Mouse (Mus musculus) neural tube, embryonic 11.5 days (tissue): ENCODE results near the gene Sema5a. TPM values are rescaled to one million over a fixed set of nuclear protein-coding genes. Genes with fewer than 3 reads are reported as not detected.
"Not testable (repeated sequence)": the region's sequence is repeated elsewhere in the genome, so short reads cannot be mapped to it uniquely, and the experiment has no call there.

Source experiments
- ATAC-seq: fragments of 200-750 bp; cut with Nextera tagmentation; 2 replicates; pipeline ENCODE4 v1.8.0; 2017; ENCODE audit warnings: moderate number of reproducible peaks, mild to moderate bottlenecking, moderate TSS enrichment, moderate library complexity; ENCODE audit not compliant: insufficient read depth, low FRiP score, low TSS enrichment
- DNase-seq: peaks from one replicate; pipeline ENCODE4 v3.0.0-alpha.2; 2015; ENCODE audit warnings: low spot score
- H3K27ac ChIP-seq: fragments of 300-500 bp; sonication (generic); 2 replicates; pipeline ENCODE4 v1.5.1; 2014; ENCODE audit warnings: low read depth, mild to moderate bottlenecking, low read length
- H3K27me3 ChIP-seq: fragments of 300-500 bp; sonication (generic); 2 replicates; pipeline ENCODE4 v1.6.1; 2014; ENCODE audit warnings: mild to moderate bottlenecking, low read length, mixed read lengths; ENCODE audit not compliant: control insufficient read depth, insufficient read depth
- H3K36me3 ChIP-seq: fragments of 300-500 bp; sonication (generic); 2 replicates; pipeline ENCODE4 v1.6.1; 2014; ENCODE audit warnings: mild to moderate bottlenecking, low read length, moderate library complexity, mixed read lengths; ENCODE audit not compliant: control insufficient read depth, insufficient read depth
- H3K4me1 ChIP-seq: fragments of 300-500 bp; sonication (generic); 2 replicates; pipeline ENCODE4 v1.6.1; 2014; ENCODE audit warnings: low read length, mixed read lengths; ENCODE audit not compliant: control insufficient read depth, insufficient read depth
- H3K4me2 ChIP-seq: fragments of 300-500 bp; sonication (generic); 2 replicates; pipeline ENCODE4 v1.6.1; 2014; ENCODE audit warnings: low read depth, mild to moderate bottlenecking, moderate library complexity
- H3K4me3 ChIP-seq: fragments of 300-500 bp; sonication (generic); 2 replicates; pipeline ENCODE4 v1.5.1; 2014; ENCODE audit warnings: low read depth, low read length
- H3K9ac ChIP-seq: fragments of 300-500 bp; sonication (generic); 2 replicates; pipeline ENCODE4 v1.6.1; 2014; ENCODE audit warnings: mild to moderate bottlenecking, low read length
- H3K9me3 ChIP-seq: fragments of 300-500 bp; sonication (generic); 2 replicates; pipeline ENCODE4 v1.6.1; 2016; ENCODE audit warnings: low read length; ENCODE audit not compliant: control insufficient read depth
- WGBS: fragments of 180-500 bp; shearing (Covaris S2); extraction: QIAGEN DNeasy Blood & Tissue Kit; methylation state at CpG from one replicate; pipeline ENCODE4 v1.1.7; 2014; 5-methylcytosine and 5-hydroxymethylcytosine counted together
- polyA plus RNA-seq: library from polyadenylated mRNA; unstranded; fragments of >200 nt; fragmentation: Nextera tagmentation; extraction: Ambion mirVana; gene quantifications from 2 replicates; pipeline ENCODE4 v1.2.1, GENCODE M21; 2014

Gene Sema5a
- 10.3 and 13.1 TPM in 2 replicates for polyA plus RNA-seq

DNA sequence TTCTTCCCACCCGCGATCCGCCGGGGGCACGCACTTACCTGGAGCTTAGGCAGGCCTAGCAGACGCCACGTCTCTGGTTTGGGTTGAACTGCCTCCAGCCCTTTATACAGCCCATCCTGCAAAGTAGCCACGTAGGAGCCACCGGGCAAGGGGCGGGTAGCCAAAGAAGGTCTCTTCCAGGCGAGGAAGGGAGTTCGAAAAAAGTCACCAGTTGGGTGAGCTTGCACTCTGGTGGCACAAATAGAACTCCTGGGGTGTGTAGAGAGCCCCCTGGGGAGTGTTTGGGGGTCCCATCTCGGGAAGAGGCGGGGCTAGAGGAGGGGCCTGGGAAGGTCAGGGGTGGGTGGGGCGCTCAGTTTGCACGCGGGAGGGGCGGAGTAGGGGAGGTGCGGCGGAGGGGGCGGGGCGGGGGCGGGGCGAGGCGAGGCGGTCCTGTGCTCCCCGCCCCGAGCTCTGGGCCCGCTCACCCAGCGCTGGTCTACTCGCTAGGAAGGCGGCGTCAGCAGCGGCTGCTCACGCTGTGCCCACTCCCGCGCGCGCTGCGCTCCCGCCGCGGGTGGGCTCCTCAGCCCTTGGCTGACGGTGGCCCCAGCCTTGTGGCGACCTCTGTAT lies at the start of gene Sema5a:
Gene Sema5a, plus strand, starts transcription at position 467 of the 612 bp plus-strand sequence.
- Histone ChIP-seq H3K36me3 (no peaks in the 10 kb centered on the region), H3K27ac (no peak within 1 kb of the TSS), H3K9ac (peak within 1 kb of the TSS; percentile 54), H3K4me3 (peak within 1 kb of the TSS; percentile 66), H3K4me2 (peak within 1 kb of the TSS; percentile 99), H3K9me3 (no peaks in the 10 kb centered on the region), H3K4me1 (no peaks in the 10 kb centered on the region; the same call in 1 of the 2 replicates), H3K27me3 (no peaks in the 10 kb centered on the region)
- ATAC-seq (peak; percentile 90), DNase-seq (peak; percentile 78)
- WGBS, result under 1% methylated on average over 34 of the region's 45 CpGs

DNA sequence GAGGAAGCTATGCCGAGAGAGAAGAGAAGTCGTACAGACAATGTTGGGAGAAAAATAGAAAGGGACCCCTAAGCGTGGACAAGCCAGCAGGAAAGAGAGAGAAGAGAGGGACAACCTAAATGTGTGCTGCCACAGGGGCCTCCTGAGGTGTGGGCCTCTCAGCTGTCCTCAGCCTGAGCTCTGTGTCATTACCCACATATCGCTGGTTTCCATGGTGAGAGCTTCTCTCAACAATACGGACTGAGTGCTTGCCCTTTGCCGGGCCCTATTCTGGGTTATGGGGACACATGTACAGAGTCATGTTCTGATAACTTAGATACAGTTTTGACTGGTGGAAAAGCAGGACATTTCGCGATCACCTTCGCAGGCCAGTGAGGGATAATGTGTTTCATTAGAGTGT lies 46.5 kb upstream of the Sema5a start:
- Histone ChIP-seq H3K36me3 (no peaks in the 10 kb centered on the region), H3K9me3 (no peaks in the 10 kb centered on the region), H3K4me1 (no peaks in the 10 kb centered on the region), H3K4me2 (no peak overlapping the region), H3K27ac (no peak overlapping the region), H3K9ac (no peak overlapping the region), H3K27me3 (no peaks in the 10 kb centered on the region), H3K4me3 (no peak overlapping the region)
- DNase-seq (no peak), ATAC-seq (no peak)
- 78% methylated on average over 9 of the region's 9 CpGs for WGBS

DNA sequence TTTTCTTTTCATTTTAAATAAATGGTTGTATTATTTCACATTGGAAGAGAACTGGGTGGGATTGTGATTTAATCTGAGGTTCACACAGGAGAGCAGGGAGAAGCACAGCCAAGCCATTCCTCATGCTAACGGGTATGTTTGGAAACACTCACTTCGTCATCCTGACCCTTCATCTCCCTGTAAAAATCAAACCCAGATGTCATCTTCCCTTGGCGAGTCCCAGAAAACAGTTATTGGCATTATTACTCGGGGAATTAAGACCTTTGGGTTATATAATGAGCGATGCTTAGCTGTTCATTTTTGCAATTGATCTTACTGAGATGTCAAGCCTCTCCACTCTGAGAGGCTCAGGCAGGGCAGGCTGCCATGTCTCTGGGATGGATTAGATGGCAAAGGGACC lies 46.0 kb upstream of the Sema5a start:
- Histone ChIP-seq H3K27me3 (no peaks in the 10 kb centered on the region), H3K4me1 (no peaks in the 10 kb centered on the region), H3K36me3 (no peaks in the 10 kb centered on the region), H3K4me3 (no peak overlapping the region), H3K9me3 (no peaks in the 10 kb centered on the region), H3K4me2 (no peak overlapping the region), H3K9ac (no peak overlapping the region), H3K27ac (no peak overlapping the region)
- no peak for DNase-seq
- ATAC-seq, result no peak
- 69% methylated on average over 5 of the region's 5 CpGs for WGBS

DNA sequence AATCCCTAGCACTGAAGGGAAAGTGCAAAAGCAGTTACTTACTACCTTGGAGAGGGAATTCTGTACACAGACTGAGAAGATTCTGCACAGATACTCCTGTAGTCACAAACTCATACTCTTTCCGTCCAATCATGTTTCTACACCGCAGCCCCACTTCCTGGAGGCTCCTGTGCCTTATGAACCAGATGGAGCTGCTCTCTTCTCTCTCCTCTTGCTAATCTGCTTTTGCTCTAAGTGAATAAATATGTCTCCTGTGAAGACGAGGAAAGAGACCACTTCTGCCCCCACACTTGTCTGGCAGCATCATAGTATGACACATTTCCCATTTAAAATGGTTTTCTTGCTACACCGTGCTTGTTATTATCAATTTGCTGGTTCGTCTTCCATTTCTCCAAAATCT lies 41.4 kb upstream of the Sema5a start:
- Histone ChIP-seq H3K9me3 (no peaks in the 10 kb centered on the region), H3K9ac (no peak overlapping the region), H3K36me3 (no peaks in the 10 kb centered on the region), H3K4me3 (no peak overlapping the region), H3K4me2 (no peak overlapping the region), H3K27ac (no peak overlapping the region), H3K27me3 (no peaks in the 10 kb centered on the region), H3K4me1 (no peaks in the 10 kb centered on the region)
- WGBS, result 89% methylated on average over 5 of the region's 5 CpGs
- no peak for ATAC-seq
- no peak for DNase-seq

DNA sequence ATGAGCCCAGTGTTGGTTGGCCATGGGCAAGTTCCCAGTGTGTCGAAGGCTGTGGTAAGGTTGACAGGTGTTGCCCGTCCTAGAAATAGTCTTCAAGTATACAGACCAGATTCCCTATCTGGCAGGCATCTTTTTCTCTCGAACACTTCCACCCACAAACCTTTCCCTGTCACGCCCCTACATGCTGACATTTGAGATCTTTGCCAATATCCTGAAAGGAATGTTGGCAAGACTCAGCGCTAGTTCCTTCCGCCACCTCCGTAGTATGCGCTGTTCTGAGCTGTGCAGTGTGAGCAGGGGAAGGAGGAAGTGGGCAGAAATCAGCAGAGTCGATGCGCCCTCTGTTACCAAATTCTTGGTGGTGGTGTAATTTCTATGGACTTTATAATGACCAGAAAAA lies 39.7 kb upstream of the Sema5a start:
- Histone ChIP-seq H3K9ac (no peak overlapping the region), H3K36me3 (no peaks in the 10 kb centered on the region), H3K4me2 (no peak overlapping the region), H3K27ac (no peak overlapping the region), H3K27me3 (no peaks in the 10 kb centered on the region), H3K9me3 (no peaks in the 10 kb centered on the region), H3K4me1 (no peaks in the 10 kb centered on the region), H3K4me3 (no peak overlapping the region)
- DNase-seq (no peak), ATAC-seq (no peak)
- 95% methylated on average over 10 of the region's 10 CpGs for WGBS

DNA sequence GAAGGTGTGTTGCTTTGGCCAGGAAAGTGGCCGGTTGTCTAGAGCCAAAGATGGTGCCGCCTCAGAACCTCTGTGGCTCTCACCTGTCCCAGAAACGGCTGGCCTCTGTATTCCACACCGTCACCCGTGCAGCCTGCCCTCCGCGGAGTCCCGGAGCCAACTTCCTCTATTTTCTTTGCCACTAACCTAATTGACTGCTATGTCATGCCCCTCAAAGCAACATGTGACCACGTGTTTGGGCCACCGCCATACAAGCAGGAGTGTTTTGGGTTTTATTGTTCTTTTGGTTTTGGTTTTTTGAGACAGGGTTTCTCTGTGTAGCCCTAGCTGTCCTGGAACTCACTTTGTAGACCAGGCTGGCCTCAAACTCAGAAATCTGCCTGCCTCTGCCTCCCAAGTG lies 29.9 kb upstream of the Sema5a start:
- not testable (repeated sequence) for H3K4me1 ChIP-seq, H3K4me3 ChIP-seq, H3K9me3 ChIP-seq, H3K9ac ChIP-seq, H3K4me2 ChIP-seq, H3K27me3 ChIP-seq, ATAC-seq, H3K27ac ChIP-seq, DNase-seq, H3K36me3 ChIP-seq
- WGBS, result 94% methylated on average over 10 of the region's 10 CpGs

DNA sequence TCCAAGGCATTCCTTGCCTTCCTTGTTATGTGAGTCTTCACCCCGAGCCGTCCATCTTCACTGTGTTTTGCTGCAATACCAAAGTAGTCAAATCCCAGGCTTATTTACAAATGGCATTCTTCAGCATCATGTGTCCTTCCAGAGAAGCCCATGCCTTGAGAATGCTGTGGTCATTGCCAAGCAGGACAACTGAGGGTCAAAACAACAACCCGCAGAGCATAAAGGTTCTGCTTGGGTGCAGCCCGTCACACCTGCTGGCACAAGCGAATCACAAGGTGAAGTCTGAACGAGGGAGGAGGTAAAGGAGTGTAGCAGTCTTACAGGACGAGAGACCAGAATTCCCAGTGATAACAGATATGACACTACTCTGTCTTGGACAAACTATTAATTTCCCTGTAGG lies 21.6 kb upstream of the Sema5a start:
- Histone ChIP-seq H3K27ac (no peak overlapping the region), H3K9ac (no peak overlapping the region), H3K27me3 (no peaks in the 10 kb centered on the region), H3K4me2 (no peak overlapping the region), H3K4me1 (no peaks in the 10 kb centered on the region), H3K4me3 (no peak overlapping the region), H3K36me3 (no peaks in the 10 kb centered on the region), H3K9me3 (no peaks in the 10 kb centered on the region)
- 93% methylated on average over 7 of the region's 7 CpGs for WGBS
- ATAC-seq, result no peak
- no peak for DNase-seq

DNA sequence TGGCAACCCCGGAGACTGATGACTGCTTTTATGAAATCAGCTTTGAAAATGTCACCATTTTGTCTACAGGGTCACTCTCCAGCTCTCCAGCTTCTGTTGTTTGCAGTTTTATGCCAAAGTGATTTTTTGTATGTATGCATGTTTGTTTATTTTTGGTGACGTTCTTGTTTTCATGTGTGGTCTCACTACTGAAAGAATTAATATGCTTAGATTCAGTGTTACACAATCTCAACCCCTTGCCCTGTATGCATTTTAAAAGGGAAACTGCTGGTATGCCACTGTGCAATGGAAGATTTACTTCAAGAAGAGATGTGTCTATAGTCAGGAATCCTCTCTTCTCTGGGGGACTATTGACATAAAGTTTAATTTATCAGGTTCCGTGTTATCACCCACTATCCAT lies 19.2 kb upstream of the Sema5a start:
- Histone ChIP-seq H3K4me3 (no peak overlapping the region), H3K4me2 (no peak overlapping the region), H3K36me3 (no peaks in the 10 kb centered on the region), H3K27ac (no peak overlapping the region), H3K4me1 (no peaks in the 10 kb centered on the region), H3K9me3 (no peaks in the 10 kb centered on the region), H3K9ac (no peak overlapping the region), H3K27me3 (no peaks in the 10 kb centered on the region)
- no peak for DNase-seq
- 96% methylated on average over 3 of the region's 3 CpGs for WGBS
- no peak for ATAC-seq

DNA sequence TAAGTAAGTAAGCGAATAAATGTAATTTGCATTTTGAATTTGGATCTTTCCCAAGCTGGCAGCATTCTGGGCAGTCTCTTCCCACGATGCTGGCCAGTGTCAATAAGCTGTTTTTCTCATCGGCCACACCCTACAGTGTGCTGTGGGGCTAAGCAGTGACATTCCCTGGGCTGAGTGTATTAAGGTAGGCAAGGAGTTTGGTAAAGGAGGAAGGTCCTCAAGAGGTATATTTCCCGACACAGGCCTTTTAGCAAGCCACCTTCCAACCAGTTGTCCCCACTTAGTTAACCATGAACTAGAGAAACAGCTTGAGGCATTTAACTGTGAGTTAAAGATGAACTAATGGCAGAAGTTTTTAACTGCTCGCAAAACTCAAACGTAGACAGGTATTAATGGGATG lies 18.2 kb upstream of the Sema5a start:
- H3K27ac ChIP-seq, result no peak overlapping the region
- ATAC-seq, result no peak
- no peak for DNase-seq
- H3K9ac ChIP-seq, result no peak overlapping the region
- H3K4me3 ChIP-seq, result no peak overlapping the region
- no peaks in the 10 kb centered on the region for H3K4me1 ChIP-seq
- WGBS, result 87% methylated on average over 6 of the region's 6 CpGs
- H3K4me2 ChIP-seq, result no peak overlapping the region
- no peaks in the 10 kb centered on the region for H3K9me3 ChIP-seq
- H3K36me3 ChIP-seq, result no peaks in the 10 kb centered on the region
- H3K27me3 ChIP-seq, result no peaks in the 10 kb centered on the region
